Mouse (Mus musculus) intestine, embryonic 16.5 days (tissue): ENCODE measurements around the gene Mrs2. TPM values are rescaled to one million over a fixed set of nuclear protein-coding genes. Genes with fewer than 3 reads are reported as not detected.
A peak's percentile ranks its signal among the peaks of the same experiment; 100 is the strongest.

Source experiments
- ATAC-seq: fragments of 200-750 bp; cut with Nextera tagmentation; 2 replicates; pipeline ENCODE4 v1.8.0; 2017; ENCODE audit warnings: moderate TSS enrichment, moderate library complexity
- H3K27ac ChIP-seq: fragments of 300-500 bp; sonication (generic); 2 replicates; pipeline ENCODE4 v1.5.1; 2014; ENCODE audit warnings: mild to moderate bottlenecking, low read length
- H3K27me3 ChIP-seq: fragments of 300-500 bp; sonication (generic); replicated peaks from 2 replicates; pipeline ENCODE4 v1.6.1; 2014; ENCODE audit warnings: low read length, control low read depth, mixed read lengths; ENCODE audit not compliant: control insufficient read depth, insufficient read depth
- H3K36me3 ChIP-seq: fragments of 300-500 bp; sonication (generic); 2 replicates; pipeline ENCODE4 v1.6.1; 2014; ENCODE audit warnings: low read length, control low read depth; ENCODE audit not compliant: control insufficient read depth, insufficient read depth
- H3K4me1 ChIP-seq: fragments of 300-500 bp; sonication (generic); 2 replicates; pipeline ENCODE4 v1.6.1; 2014; ENCODE audit warnings: low read length, control low read depth, mixed read lengths; ENCODE audit not compliant: control insufficient read depth, insufficient read depth
- H3K4me2 ChIP-seq: fragments of 300-500 bp; sonication (generic); 2 replicates; pipeline ENCODE4 v1.6.1; 2014; ENCODE audit warnings: low read depth, low read length, control low read depth
- H3K4me3 ChIP-seq: fragments of 300-500 bp; sonication (generic); 2 replicates; pipeline ENCODE4 v1.5.1; 2014; ENCODE audit warnings: mild to moderate bottlenecking, low read length
- H3K9ac ChIP-seq: fragments of 300-500 bp; sonication (generic); 2 replicates; pipeline ENCODE4 v1.6.1; 2014; ENCODE audit warnings: low read depth, low read length
- H3K9me3 ChIP-seq: fragments of 300-500 bp; sonication (generic); 2 replicates; pipeline ENCODE4 v1.6.1; 2016; ENCODE audit warnings: low read length, control low read depth; ENCODE audit not compliant: control insufficient read depth
- WGBS: fragments of 180-500 bp; shearing (Covaris S2); extraction: QIAGEN DNeasy Blood & Tissue Kit; methylation state at CpG from one replicate; pipeline ENCODE4 v1.1.7; 2014; 5-methylcytosine and 5-hydroxymethylcytosine counted together
- polyA plus RNA-seq: library from polyadenylated mRNA; unstranded; fragments of >200 nt; fragmentation: Nextera tagmentation; extraction: Ambion mirVana; gene quantifications from 2 replicates; pipeline ENCODE4 v1.2.1, GENCODE M21; 2015

Mrs2 gene
- polyA plus RNA-seq, 1 experiment from 2014 or later, result 17.1 TPM

DNA sequence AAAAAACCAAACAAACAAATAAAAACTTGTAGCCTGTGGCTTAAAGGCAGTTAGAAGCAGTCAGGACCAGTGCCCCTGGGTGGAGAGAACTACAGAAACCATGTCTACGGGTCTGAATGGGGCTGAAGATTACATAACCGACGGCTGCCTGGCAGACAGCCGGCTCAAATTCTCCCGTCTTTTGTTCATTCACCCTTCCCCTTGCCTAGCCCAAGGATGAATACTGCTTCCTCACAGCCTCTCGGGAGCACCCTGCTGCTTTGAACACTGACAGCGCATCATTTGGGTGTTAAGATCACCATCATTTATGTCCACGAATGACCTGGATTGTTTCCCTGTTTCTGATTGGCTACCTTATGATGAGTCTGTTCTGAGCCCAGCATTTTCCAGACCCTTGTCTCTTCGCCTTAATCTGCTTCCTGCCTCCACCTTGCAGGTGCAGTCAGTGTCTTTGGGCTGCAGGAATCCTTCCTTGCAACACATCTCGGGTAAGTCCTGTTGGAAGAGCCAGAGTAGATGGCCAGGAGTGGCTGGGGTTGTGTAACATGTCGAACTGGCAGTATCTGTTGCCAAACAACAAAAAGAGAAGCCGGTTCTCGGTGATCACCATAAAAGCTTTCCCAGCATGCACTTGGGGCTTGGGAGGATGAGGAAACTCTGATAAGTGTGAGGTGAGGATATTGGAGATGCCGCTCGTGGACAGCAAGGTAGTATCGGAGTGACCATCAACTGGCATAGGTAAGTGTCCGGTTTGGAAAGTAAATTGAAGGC, 77.5 kb downstream of the Mrs2 start, which contains the start of gene Gpld1:
Gene Gpld1, plus strand, starts transcription at position 641 of the 771 bp plus-strand sequence.
- H3K4me2 ChIP-seq, result no peak within 1 kb of the TSS
- H3K27ac ChIP-seq, result no peak within 1 kb of the TSS
- no peaks in the 10 kb centered on the region for H3K36me3 ChIP-seq
- no peak for ATAC-seq
- WGBS, result 60% methylated on average over 17 of the region's 17 CpGs
- no peak within 1 kb of the TSS for H3K9ac ChIP-seq
- H3K27me3 ChIP-seq, result no peaks in the 10 kb centered on the region
- 0 out of 2 replicates have a peak, but pooled peaks cover 4% of the 10 kb centered on the region for H3K4me1 ChIP-seq
- H3K4me3 ChIP-seq, result no peak within 1 kb of the TSS
- no peaks in the 10 kb centered on the region for H3K9me3 ChIP-seq

DNA sequence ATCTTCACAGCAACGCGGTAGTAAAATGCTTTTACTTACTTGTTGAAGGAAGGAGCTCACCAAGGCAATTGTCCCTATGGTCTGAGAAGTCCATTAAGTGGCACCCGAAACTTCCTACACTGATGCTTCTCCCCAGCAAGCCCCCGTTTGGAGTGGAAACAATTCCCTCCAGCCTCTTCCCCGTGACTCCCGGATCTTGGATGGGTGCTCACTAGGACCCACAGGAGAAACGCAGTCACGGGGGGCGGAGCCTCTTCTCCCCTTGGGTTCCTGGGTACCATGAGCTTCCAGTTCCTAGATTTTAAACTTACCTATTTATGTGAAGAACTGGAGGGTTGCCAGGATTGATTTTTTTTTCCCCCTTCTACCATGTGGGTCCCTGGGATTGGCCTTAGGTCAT, 80.7 kb downstream of the Mrs2 start:
- Histone ChIP-seq H3K27ac (no peak overlapping the region), H3K4me3 (no peak overlapping the region), H3K36me3 (no peaks in the 10 kb centered on the region), H3K9ac (no peak overlapping the region), H3K27me3 (no peaks in the 10 kb centered on the region), H3K4me1 (0 out of 2 replicates have a peak, but pooled peaks cover 6% of the 10 kb centered on the region), H3K9me3 (no peaks in the 10 kb centered on the region), H3K4me2 (no peak overlapping the region)
- WGBS, result 92% methylated on average over 9 of the region's 9 CpGs
- no peak for ATAC-seq

GRCm38 (mm10) chr13:24938683-24939082, 81.5 kb downstream of the Mrs2 start:
- no peak for ATAC-seq
- H3K4me3 ChIP-seq, result no peak overlapping the region
- no peak overlapping the region for H3K4me2 ChIP-seq
- H3K4me1 ChIP-seq, result 0 out of 2 replicates have a peak, but pooled peaks cover 6% of the 10 kb centered on the region
- H3K9me3 ChIP-seq, result no peaks in the 10 kb centered on the region
- no peaks in the 10 kb centered on the region for H3K27me3 ChIP-seq
- WGBS, result 33% methylated on average over 9 of the region's 9 CpGs
- no peak overlapping the region for H3K9ac ChIP-seq
- H3K27ac ChIP-seq, result no peak overlapping the region
- no peaks in the 10 kb centered on the region for H3K36me3 ChIP-seq

DNA sequence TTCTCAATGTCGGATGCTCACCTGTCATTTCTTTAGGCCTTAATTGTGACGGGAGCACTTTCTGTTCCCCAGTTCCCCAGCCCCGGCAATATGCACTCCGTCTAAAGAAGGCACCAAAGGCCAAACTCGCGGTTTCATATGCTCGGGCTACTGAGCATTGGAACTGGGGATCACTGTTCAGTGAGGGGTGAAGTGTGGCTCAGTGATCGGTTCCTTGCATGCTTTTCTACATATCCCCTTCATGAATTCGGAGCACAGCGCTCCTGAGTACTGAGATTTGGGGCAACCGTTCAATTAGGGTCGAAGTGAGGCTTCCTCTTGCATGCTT, 82.4 kb downstream of the Mrs2 start:
- Histone ChIP-seq H3K4me2 (peak overlapping the region; percentile 69), H3K9me3 (no peaks in the 10 kb centered on the region), H3K27me3 (no peaks in the 10 kb centered on the region), H3K4me1 (0 out of 2 replicates have a peak, but pooled peaks cover 6% of the 10 kb centered on the region), H3K9ac (peak overlapping the region; percentile 96), H3K4me3 (peak overlapping the region; percentile 90), H3K36me3 (no peaks in the 10 kb centered on the region), H3K27ac (peak overlapping the region; percentile 91; the same call in 1 of the 2 replicates)
- ATAC-seq, result peak; percentile 39
- WGBS, result 19% methylated on average over 12 of the region's 12 CpGs

Other genes starting within 250 kb of the Mrs2 start
- gene BC005537, start 218.7 kb downstream of the Mrs2 start, polyA plus RNA-seq, result 9.4 and 9.6 TPM in 2 replicates
- gene Acot13, start 188.8 kb downstream of the Mrs2 start, polyA plus RNA-seq, result 201 and 219 TPM in 2 replicates
- 52.8 TPM in 2 replicates for gene Tdp2, start 188.7 kb downstream of the Mrs2 start, polyA plus RNA-seq
- gene D130043K22Rik, start 175.2 kb downstream of the Mrs2 start, polyA plus RNA-seq, result 2.1 and 2.7 TPM in 2 replicates
- 8.1 TPM in 2 replicates for gene Aldh5a1, start 82.7 kb downstream of the Mrs2 start, polyA plus RNA-seq
- gene Gpld1, start 77.2 kb downstream of the Mrs2 start, polyA plus RNA-seq, result 2.0 and 2.4 TPM in 2 replicates
- 0.45 and 0.98 TPM in 2 replicates for gene Dcdc2a, start 35.6 kb upstream of the Mrs2 start, polyA plus RNA-seq